Mouse (Mus musculus): ENCODE data around the gene Sult1c1. TPM values are rescaled to one million over a fixed set of nuclear protein-coding genes. Genes with fewer than 3 reads are reported as not detected.
A peak's percentile ranks its signal among the peaks of the same experiment; 100 is the strongest.
"Not testable (repeated sequence)": the region's sequence is repeated elsewhere in the genome, so short reads cannot be mapped to it uniquely, and the experiment has no call there.

Sult1c1 gene
- total RNA-seq (2015) (not detected in 2 replicates), total RNA-seq (2017) (not detected in 2 replicates)

DNA sequence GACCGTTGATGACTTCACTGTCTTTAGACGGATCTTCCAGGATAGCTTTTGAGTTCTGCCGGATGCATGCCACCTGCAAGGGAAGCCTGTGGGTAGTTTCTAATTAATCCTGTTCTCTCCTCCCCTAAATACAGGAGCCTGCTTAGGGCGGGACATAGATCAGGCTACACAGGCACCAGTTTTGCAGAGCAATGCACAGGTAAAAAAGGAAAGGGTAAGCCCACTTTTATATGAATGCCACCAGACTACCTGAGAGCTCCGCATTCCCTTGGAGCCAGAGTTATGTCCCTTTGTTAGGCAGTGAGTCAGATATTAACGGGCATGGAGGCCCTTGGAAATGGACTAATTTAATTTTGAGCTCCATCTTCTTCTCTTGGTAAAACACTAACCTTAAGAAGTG, at the start of gene Sult1c1:
Sult1c1 (minus strand) TSS at position 101 of the 400 bp plus-strand sequence.
- ATAC-seq (ENCODE audit: poor library complexity, severe bottlenecking): no peak

DNA sequence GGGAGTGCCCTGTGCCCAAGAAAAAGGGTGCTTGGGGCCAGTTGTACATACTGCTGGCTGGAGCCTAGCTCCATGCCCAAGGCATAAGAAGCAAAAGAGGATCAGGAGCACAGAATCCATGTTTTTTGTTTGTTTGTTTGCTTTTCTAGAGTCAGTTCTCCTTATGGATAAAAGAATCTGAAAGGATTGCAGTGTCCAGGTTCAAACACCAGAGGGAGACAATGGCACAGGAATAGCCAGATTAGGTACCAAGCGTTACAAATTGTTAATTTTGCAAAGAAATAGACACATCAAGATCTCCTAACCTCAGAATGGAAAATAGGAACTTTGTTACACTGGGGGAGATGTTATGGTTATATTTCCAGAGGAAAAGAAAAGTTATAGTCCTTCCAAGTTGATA, 23.7 kb upstream of the Sult1c1 start:
- ATAC-seq (ENCODE audit: poor library complexity, severe bottlenecking): no peak

DNA sequence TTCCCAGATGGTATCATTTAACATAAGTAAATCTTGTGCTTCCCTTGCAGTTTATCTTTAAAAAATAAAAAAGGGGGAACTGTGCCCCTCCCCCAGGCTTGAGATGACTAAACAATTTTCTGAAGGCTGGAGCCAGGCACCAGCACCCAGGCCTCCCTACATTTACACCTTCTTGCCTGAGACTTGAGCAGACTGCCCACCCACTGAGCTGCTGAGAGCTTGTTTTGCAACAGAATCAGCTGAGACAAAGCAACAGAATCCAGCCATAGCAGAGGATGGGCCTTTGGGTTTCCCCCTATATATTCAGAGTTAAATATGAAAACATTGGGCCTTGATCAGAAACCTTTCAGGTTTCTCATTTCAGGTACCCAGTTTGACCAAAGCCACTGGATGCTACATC, 20.7 kb upstream of the Sult1c1 start:
- ATAC-seq (ENCODE audit: poor library complexity, severe bottlenecking): no peak

DNA sequence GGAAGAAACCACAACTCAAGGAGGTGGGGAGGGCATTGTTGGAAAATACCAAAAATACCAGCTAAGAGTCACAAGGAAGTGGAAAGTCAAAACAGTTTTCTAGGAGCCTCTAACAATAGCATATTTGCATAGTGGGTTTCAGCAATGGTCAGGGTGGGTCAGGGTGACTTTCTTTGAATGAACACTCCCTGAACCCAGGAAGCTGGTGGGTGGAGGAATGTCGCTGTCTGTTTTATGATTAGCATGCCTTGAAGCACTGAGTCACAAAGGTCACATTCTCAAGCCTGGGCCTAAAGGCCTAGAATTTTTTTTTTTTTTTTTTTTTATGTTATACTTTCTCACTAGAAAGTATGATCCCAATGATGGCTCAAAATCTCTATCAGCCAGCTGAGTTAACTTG, 20.1 kb upstream of the Sult1c1 start:
- not testable (repeated sequence) for ATAC-seq (ENCODE audit: poor library complexity, severe bottlenecking)

DNA sequence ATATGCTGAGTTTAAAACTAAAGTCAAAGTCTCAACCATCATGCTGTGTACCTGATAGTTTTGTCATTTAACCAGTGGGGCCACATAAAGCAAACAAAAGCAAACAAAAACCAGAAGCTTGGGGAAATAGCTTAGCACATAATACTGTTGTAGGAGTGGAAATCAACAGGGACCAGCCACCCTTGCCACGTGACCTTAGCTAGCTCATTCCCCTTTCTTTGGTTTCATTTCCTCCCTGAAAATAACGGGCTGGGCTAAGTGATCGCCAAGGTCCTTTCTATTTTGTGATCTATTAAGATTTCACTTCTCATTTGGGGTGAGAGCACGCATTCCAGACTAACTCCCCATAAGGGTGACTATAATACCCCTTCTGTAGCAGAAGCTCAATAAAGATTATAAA, 13.0 kb upstream of the Sult1c1 start:
- peak; percentile 94 for ATAC-seq (ENCODE audit: poor library complexity, severe bottlenecking)

DNA sequence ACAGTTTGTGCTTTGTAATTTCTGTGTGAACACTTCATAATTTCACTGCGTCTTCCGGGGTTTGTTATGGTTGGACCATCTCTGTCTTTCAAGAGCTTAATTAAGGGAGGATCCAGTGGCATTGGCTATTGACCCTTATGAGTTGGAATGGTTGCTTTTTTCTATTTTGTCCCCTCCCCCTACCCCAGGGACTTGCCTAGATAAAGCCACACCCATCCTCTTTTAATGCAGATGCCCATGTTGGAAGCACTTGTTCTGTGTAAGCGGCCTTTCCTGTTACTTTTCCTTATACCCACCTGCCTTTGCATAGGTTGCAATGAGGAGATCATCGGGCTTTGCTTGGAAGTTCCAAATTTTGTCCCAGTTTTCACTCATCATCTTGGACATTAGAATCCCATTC, 16.9 kb downstream of the Sult1c1 start:
- no peak for ATAC-seq (ENCODE audit: poor library complexity, severe bottlenecking)

DNA sequence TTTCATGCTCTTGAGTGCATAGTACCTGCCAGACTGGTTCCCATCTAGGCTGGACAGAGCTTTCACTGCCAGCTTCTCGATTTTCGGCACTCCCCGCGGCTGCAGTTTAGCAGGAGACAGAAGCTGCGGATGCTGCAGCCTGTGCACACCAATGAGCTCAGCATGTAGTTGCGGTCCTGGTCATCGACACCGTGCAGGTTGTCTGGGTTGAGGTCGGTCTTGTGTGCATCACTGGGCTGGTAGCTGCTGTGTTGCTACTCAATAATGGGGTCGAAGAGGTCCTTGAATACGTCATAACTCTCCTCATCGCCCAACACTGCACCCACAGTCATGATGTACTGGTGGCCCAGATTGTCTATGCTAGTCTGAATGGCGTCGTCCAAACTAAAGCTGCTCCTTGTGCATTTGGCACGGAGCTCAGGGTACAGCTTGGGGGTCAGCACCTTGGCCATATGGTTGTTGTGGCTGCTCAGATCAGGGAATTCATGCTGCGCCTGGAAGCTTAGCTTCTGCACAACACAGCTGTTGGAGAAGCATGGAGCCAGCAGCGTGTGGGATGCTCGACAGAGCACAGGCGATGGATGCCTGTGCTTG, 48.8 kb downstream of the Sult1c1 start:
- no peak for ATAC-seq (ENCODE audit: poor library complexity, severe bottlenecking)

DNA sequence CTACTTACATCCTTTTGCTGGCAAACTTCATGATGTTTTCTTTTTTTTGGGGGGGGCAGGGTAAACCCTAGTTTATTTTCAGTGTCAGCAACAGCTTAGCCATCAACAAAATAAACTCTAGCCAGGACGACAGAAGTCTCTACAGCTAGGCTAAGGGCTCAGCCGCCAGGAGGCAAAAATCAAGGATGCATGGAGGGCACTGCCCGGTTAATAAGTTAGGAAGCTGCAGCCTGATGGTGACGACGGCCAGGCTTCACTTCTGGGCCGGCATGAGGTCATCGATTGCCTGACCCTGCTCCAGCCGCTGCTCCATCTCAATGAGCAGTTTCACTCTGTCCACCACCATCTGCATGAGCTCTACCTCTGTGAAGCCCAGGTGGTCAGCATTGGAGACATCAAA, 49.7 kb downstream of the Sult1c1 start:
- ATAC-seq (ENCODE audit: poor library complexity, severe bottlenecking): no peak

Other genes starting within 250 kb of the Sult1c1 start
- gene Sult1c2, start 144.3 kb downstream of the Sult1c1 start, total RNA-seq (2015): not detected in 2 replicates
- gene Sult1c2, start 144.3 kb downstream of the Sult1c1 start, total RNA-seq (2017): not detected in 2 replicates

All from megakaryocyte, adult 5-6 weeks (primary cell).